Mouse (Mus musculus): ENCODE data around the gene Clasp1.

Gene Clasp1

DNA sequence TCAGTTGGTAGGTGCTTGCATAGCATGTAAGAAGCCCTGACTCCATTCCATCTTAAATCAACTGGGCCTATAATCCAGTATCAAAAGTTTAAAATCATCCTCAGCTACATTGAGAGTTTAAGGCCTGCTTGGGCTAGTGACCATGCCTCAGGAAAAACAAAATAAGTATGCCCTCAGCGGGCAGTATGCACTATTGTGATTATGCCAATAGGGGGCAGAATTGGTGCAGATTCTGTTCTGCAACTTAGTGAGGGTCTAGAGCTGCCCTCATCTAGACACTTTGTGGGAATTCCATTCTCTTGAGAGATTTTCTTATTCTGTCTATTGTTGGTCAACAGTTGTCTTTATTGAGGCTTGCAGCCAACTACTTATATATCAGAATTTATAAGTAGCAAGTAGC is 116.9 kb downstream of the Clasp1 start:
- no peak for DNase-seq

DNA sequence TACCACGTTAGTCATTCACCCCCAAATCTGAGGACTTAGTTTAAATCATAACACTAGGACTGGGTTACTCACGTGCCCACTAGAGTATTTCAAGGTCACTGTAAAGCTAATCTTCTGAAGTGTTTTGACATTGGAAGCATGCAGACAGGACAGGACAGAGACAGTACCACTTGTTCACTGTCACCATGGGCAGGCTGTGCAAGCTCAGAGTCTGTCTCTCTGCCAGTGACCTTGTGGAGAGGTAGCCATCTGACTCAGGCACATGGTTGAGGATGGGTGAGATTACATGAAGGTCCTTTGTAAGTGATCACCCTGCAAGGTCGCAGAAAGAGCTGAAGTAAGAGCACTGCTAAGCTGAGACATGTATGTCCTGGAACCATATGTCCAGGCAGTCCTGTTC is 122.1 kb downstream of the Clasp1 start:
- no peak for DNase-seq

DNA sequence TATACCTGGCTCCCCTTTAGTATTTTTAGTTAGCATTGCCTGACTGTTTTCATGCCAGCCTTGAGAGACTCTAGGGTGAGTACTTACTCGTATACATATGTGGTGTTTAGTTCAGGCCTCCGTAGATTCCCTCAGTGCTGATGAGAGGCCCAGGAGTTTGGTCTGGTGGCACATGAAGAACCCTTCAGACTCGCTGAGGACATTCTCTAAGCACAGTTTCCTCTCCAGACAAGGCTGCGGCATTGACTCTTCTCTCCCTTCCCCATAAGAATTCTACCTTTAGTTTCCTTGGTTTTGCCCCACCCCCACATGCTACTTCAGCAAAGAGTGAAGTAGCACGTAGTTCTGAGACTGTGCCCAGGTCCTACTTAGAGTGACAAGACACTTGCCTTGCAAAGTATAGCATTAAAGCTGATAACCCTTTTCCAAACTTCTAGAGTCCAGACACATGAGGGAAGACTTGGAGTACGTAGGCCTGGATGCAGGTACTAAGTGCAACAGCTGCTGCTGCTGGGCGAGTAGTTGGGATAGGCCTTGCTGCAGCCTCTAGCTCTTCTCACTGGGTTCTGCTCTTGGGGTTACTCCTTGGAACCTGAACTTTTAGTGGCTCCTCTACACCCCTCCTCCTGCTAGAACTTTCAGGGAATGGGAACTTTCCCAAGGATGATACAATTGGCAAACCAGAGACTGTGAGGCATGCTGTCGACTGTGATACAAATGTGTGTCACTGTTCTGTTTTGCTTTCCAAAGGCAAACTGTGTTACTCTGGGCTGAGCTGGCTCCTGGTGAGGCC is 123.1 kb downstream of the Clasp1 start:
- DNase-seq: no peak

DNA sequence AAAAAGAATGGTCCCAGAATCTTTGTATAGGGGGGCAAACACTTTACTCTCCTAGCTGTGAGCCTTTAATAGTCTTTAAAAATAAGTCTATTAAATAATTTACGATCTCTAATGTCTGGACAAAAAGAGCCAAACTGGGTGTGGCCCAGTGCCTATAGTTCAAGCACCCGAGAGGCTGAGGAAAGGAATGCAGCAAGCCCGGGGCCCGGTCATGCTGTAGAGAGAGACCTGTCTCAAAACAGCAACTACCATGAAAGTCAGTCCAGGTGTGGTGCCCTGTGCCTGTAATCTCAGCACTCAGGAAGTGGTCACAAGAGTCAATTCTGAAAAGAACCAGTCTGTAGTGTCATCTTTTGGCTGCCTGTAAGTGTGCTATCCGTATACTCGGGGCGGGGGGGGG is 127.4 kb downstream of the Clasp1 start:
- no peak for DNase-seq

DNA sequence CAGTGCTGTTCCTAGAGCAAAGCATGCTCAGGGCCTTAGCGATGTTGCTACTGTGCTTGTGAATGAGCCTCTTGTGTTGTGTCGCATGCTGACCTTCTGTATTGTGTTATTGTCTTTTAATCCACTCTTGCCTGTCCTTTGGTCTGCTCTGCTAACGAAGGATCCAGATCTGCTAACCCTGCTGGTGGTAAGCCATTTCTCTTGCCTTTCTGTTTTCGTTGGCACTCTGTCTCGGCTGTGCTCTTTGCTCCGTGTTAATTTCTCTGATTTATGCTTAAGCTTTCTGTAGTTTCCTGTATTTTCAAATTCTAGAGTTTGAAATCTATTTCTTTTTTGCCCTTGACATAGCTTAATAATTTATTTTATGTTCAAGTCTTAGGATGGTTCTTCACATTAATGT is 134.3 kb downstream of the Clasp1 start:
- DNase-seq: no peak

DNA sequence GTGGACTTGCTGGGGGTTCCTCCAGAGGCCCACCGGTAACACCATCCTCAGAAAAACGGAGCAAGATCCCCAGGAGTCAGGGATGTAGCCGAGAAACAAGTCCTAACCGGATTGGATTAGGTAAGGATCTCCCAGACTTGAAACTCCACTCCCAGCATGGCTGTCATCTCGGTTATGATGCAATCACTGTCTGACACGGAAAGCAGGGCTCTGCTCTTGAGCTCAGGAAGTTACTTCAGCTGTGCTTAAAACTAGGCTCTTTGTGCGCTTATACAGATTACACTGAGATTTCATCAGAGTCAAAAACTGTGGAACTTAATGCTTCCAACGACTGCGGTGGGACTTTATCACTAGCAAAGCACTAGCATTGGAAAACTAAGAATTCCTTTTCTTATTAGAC is 136.5 kb downstream of the Clasp1 start:
- no peak for DNase-seq

DNA sequence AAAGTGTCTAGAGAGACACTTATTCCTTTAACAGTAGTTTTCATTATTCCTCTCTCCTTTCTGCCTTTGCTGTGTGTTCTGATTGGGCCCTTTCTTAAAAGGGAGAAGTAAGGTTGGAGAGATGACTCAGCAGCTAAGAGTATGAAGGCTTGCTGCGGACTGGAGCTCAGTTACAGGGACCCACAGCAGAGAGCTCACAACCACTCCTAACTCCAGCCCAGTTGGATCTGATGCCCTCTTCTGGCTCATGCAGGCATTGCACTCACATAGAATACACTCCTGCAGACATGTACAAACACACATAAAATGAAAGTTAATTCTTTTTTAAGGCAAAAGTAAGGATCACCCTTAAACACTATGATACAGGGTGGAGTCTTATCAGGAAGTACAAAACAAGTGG is 140.4 kb downstream of the Clasp1 start:
- peak in 1 of 2 experiments; percentile 4 for DNase-seq

DNA sequence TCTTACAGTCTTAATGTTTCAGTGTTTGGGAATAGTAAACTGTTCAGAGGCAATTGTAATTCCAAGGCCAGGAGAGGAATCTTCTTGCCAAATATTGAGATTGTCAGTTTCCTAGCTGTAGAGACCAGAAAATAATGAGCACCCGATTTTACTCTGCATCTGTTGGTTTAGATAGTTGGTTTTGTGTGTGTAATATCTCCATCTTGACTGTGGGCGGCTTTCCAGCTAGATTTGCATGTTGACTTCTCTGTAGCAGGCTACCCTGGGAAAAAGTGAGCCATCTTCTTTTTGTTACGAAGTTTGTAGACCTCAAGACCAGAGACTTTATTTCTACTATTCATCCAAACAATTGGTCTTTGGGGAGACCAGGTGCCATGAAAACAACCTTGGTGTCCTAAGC is 142.4 kb downstream of the Clasp1 start:
- DNase-seq: no peak

DNA sequence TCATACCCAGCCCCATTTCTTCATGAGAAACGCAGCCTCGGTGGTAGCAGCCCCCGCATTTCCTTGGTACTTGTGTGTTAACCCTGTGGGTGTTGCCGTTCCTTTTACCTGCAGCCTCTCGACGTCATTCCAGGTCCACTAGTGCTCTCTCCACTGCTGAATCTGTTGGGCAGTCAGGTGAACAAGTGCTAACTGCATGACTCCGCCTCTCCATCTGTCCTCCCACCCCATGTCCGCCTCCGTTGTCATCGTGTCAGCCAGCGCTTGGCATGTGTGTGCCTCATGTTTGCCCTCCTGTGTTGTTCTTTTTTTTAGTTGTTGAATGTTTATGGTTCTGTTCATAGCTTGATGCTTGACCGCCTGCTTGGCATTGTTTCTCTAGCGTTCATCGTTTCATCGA is 147.2 kb downstream of the Clasp1 start:
- no peak for DNase-seq

DNA sequence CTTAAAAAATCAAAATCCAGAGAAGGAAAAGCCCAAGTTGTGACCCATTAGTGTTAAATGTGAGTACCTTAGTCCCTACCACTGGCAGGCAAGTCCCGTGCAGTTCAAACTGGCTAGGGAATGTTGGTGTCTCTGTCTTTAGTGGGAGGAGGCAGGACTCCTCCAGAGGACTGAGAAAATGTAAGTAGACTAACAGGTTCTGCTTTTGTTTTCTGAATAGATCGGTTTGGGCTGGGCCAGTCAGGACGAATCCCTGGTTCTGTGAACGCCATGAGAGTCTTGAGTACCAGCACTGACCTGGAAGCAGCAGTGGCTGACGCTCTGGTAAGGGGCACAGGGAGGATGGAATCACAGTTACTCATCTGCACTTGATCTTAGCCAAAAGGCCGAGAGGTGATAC is 150.2 kb downstream of the Clasp1 start:
- DNase-seq: no peak

DNA sequence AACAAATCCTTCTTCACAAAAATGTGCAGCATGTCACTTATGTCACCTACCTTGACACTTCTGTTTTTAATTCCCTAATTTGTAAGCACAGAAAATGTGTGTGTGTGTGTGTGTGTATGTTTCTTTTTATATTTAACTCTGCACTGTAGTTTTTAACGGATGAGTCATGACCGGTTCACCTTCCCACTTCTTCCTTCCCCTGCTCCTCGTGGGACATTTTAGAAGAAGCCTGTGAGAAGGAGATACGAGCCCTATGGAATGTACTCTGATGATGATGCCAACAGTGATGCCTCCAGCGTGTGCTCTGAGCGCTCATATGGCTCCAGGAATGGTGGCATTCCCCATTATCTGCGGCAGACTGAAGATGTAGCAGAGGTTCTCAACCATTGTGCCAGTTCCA is 154.0 kb downstream of the Clasp1 start:
- no peak for DNase-seq

DNA sequence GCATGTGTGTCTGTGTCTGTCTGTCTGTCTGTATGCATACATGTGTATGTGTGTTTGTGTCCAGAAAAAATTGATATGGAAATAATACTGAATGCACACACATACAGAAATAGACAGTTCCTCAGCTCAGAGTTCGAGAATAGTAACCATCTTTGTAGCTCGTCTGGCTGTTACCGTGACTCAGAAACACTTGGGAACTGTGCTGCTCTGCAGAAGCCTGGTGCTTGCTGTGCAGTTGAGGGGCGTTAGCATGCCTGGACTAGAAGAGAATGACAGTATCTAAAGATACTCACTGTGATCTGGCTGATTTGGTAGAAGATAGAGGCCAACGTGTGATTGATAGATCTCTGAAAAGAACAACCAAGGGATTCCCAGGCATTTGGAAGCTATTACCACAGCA is 159.9 kb downstream of the Clasp1 start:
- DNase-seq: no peak

DNA sequence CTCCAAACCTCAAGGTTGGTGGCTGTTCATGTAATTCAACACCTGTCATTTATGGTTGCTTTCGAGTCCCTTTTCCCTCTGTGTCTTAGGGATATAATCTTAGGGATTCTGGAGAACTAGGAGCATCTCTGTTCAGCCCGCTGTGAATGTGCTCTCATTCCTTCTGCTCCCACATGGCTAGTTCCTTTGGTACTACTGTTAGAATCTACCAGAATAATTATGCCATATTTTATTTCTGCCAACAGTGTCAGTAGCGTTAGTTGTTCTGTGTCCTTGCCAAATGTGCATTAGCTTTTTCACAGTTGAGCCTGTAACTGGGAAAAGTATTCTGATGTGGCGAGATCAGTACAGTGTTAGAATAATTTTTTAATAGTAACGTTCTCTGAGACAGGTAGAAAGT is 162.3 kb downstream of the Clasp1 start:
- DNase-seq: no peak

DNA sequence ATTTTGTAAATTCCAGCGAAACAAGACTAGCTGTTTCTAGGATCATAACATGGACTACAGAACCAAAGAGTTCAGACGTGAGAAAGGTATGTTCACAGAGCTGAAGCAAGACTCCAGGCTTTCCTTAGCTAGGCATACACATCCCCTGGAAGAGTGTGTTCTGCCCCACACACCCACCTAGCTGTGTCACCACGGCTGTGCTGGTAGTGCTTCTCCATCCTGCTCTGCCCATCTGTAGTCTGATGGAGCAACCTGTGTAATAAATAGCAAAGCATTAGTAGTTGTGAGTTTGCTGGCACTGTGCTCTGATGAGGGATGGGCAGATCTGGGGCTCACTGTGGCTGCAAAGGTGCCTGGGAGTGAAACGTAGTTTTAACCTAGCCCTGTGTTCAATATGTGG is 163.2 kb downstream of the Clasp1 start:
- no peak for DNase-seq

DNA sequence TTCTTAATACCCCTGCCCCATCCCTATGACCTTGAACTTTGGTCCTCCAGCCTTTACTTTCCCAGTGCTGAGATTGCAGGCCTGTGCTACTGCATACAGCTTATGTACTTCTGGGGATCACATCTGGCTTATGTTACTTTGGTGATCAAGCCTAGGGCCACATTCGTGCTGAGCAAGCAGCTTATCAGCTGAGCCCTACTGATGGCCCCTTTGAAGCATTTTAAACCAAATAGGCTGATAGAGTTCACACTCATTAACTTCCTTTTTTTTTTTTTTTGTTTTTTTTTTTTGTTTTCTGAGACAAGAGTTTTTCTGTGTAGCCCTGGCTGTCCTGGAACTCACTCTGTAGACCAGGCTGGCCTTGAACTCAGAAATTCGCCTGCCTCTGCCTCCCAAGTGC is 164.2 kb downstream of the Clasp1 start:
- DNase-seq: no peak

DNA sequence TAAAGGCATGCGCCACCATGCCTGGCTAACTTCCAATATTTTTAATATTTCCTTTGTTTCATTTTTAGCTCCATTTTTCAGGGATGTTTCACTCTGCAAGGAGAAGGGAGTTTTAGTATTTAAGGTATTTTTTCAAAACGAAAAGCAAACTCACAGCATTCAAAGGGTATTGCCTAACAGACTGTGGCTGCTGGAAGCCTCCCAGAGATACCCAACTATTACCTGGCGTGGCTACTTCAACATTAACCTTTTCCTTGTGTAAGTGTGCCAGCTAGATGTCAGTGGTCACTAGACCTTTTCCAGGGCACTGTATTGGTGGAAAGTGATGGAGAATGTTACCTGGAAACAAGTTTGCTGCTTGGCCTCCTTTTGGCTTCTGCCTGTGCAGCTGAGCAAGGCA is 164.6 kb downstream of the Clasp1 start:
- no peak for DNase-seq

DNA sequence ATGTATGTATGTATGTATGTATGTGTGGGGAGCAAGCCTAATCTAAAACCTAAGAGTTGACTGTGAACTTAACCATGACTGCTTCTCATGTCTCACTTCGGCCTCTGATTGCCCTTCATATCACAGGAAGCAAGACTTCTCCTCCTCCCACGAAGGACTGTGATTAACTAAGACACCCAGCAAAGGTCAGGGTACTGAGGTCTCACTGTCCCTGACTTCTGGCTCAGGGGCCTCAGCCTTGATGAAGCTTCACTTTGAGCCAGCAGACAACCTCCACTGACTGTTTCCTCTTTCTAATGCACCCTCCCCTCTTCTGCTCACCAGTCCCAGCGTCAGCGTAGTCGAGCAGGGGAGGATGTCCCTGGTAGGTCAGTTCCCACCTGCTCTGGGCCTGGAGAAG is 166.1 kb downstream of the Clasp1 start:
- DNase-seq: no peak

DNA sequence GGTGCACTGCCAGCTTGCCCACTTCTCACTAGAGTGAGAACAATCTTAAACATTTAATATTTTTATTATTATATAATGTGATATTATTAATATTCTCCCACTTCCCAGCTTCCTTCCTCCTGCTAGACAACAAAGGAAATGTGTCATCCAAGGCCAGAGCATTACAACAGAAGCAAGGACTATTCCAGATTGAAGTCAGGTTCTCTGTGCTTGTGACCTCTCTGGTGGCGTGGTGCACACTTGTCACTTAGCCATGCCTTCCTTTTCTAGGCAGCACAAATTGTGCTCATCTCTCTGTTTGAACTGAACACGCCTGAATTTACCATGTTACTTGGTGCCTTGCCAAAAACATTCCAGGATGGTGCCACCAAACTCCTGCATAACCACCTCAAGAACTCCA is 170.9 kb downstream of the Clasp1 start:
- DNase-seq: no peak

DNA sequence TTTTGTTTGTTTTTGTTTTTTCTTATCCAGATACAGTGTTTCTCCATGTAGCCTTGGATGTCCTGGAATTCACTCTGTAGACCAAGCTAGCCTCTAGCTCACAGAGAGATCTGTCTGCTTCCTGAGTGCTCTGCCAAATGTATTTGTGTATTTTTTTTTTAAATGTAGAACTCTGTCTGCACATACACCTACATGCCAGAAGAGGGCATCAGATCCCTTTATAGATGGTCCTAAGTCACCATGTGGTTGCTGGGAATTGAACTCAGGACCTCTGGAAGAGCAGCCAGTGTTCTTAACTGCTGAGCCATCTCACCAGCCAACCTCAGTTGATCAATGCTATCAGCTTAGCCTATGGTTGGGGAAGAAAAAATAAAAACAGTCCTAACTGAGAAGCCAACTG is 175.7 kb downstream of the Clasp1 start:
- no peak for DNase-seq

DNA sequence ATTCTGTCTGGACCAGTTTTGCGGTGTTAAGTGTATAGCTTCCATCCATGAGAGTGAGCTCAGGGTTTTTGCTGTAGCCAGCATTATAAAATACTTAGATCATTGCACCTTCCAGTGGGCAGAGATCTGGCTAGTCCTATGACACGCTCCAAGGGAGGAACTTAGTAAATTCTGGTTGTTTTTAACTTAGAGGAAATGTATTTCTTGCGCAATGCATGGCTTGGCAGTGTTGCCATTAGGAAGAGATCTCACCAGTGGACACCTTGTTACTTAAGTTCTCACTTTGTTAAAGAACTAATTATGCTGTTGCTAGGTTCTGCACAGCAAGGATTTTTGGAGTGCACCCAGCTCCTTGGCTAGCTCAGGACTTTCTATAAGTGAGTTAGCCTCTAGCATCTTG is 178.8 kb downstream of the Clasp1 start:
- no peak for DNase-seq

DNA sequence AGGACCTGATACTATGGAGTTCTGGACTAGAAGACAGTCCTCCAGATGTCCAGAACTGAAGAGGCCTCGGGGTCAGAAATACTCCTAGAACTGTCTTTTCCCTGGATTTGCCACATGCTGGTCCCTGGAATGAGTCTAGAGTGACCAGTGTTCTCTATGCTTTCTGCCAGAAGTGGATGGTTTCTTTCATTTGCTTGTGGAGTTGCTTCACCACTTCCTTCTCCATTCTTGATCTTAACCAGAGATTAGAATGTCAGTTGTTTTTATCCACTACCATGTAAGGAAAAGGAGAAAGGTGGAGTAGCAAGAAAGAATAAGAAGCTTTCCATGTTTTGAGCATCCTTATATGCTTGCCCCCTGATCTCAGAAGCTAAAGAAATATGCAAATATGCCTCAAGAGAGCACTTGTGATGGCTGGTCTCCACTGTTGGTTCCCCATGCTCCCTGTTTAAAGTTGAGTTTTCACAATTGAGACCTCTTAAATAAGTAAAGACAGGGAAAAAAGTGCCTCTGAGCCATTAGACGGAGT is 191.4 kb downstream of the Clasp1 start:
- DNase-seq: no peak

DNA sequence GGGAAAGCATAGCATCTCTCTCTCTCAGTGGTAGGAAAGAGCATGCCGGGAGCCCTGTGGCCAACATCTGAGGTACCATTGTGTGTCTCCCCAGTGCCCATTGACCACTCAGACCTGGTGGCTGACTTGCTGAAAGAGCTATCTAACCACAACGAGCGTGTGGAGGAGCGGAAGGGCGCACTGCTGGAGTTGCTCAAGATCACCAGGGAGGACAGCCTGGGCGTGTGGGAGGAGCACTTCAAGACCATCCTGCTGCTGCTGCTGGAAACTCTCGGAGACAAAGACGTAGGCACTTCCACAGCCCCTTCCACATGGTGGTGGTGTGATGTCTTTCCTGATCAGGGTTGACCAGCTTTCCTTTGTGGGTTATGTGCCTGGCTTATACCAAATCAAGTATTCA is 192.3 kb downstream of the Clasp1 start:
- DNase-seq: no peak

DNA sequence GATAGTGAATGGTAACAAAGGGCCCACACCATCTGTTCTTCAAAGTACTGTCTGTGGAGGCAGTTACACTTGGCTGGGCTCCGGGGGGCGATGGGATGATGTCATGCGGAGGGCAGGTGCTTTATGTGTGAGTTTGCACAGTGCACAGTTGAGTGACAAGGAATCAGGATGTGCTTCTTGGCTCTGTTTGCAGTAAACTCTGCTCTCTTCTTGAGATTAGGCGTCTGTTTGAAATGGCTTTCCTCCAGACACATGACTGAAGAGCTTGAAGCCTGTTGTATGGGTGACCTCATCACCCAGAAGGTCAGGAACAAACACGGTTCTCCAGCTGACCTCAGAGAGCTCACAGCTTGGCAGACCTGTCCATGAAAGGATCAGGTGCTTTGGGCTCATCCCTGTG is 200.9 kb downstream of the Clasp1 start:
- DNase-seq: no peak

DNA sequence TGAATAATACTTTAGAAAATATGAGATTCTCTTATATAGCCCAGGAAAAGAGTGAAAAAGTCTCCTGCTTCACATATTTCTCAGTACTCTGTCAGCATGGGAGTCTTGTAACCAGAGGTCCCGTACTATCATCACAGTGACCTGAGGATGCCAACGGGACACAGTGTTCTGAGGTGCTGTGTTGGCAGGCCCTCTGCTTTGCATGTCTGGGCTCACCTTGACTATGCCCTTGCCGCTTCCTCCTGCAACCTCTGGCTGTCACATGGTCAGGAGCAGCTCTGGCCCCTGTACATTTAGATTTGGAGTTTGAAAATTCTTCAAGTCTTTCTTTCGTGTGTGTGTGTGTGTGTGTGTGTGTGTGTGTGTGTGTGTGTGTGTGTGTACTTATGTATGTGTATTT is 204.1 kb downstream of the Clasp1 start:
- no peak for DNase-seq

DNA sequence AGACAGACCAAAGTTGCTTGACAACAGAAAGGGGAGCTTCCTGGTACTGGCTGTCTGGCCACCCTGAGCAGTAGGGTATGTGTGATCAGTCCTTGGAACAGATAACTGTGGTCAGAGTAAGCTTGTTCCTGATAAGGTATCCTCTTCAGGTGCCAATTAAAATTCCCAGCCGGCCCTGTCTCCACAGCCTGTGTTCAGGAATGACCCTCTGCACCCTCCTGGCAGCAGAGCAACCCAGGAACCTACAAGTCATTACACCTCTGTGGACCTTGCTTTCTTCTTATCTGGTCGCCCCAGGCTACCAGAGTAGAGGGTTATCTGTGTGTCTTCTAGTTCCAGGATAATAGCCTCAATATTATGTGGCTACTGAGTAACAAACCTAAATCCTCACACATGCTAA is 206.5 kb downstream of the Clasp1 start:
- no peak for DNase-seq

All from B cell, adult 2 months (primary cell).